Mouse (Mus musculus): ENCODE measurements around the gene Tspan18.

GRCm38 (mm10) chr2:93182859-93183258, 151.4 kb downstream of the Tspan18 start:
- TF ChIP-seq CTCF (IDR thresholded peaks at IDR 0.05; ENCODE audit: insufficient read depth, low read length) (no peak), POLR2A (IDR thresholded peaks at IDR 0.05; ENCODE audit: borderline replicate concordance, extremely low read depth, low read depth, low read length) (no peak)

All from lung, adult 2 months (tissue).